Mouse (Mus musculus) thymus, adult 2 months (tissue): ENCODE data around the gene Gins1. TPM values are rescaled to one million over a fixed set of nuclear protein-coding genes. Genes with fewer than 3 reads are reported as not detected.

Source experiments
- DNase-seq: peaks from one replicate; pipeline ENCODE4 v3.0.0; 2021
- H3K27ac ChIP-seq: fragments of 200-500 bp; 2 replicates; pipeline ENCODE4 v1.5.1; 2012; ENCODE audit warnings: low read length, control low read depth; ENCODE audit not compliant: control insufficient read depth, insufficient read depth
- H3K27me3 ChIP-seq: fragments of 200-500 bp; 2 replicates; pipeline ENCODE4 v1.6.1; 2012; ENCODE audit warnings: mild to moderate bottlenecking, low read length, moderate library complexity, mixed read lengths; ENCODE audit not compliant: control insufficient read depth, insufficient read depth
- H3K36me3 ChIP-seq: fragments of 200-500 bp; 2 replicates; pipeline ENCODE4 v1.6.1; 2012; ENCODE audit warnings: mild to moderate bottlenecking, low read length, moderate library complexity; ENCODE audit not compliant: control insufficient read depth, insufficient read depth
- H3K4me1 ChIP-seq: fragments of 200-500 bp; replicated peaks from 2 replicates; pipeline ENCODE4 v1.6.1; 2012; ENCODE audit warnings: low read length; ENCODE audit not compliant: control insufficient read depth, insufficient read depth
- H3K4me3 ChIP-seq: fragments of 200-500 bp; 2 replicates; pipeline ENCODE4 v1.5.1; 2012; ENCODE audit warnings: mild to moderate bottlenecking, low read length, control low read depth, moderate library complexity; ENCODE audit not compliant: control insufficient read depth, insufficient read depth
- CTCF ChIP-seq: fragments of 200-500 bp; IDR thresholded peaks from 2 replicates; pipeline ENCODE4 v1.5.1; 2012; ENCODE audit warnings: mild to moderate bottlenecking, control low read depth, low read length, moderate library complexity, borderline replicate concordance; ENCODE audit not compliant: control insufficient read depth, poor library complexity, insufficient read depth; ENCODE audit errors: extremely low read depth
- POLR2A ChIP-seq: fragments of 200-500 bp; IDR thresholded peaks from 2 replicates; pipeline ENCODE4 v1.6.1; 2012; ENCODE audit warnings: mild to moderate bottlenecking, low read length, control low read depth, moderate library complexity; ENCODE audit not compliant: control insufficient read depth, poor library complexity, insufficient read depth; ENCODE audit errors: extremely low read depth
- WGBS: fragments of 180-500 bp; shearing (Covaris S2); methylation state at CpG from one replicate; pipeline ENCODE4 v1.1.7; 2018; 5-methylcytosine and 5-hydroxymethylcytosine counted together
- polyA plus RNA-seq: library from polyadenylated mRNA; depleted of rRNA; stranded (reverse); fragments of >200 nt; gene quantifications from 2 replicates; pipeline ENCODE4 v1.2.3, GENCODE M21; 2012

Gene Gins1
- polyA plus RNA-seq, 1 experiment: 10.8 TPM

- no peaks in the 10 kb centered on the region for H3K36me3 ChIP-seq
- TF ChIP-seq POLR2A: no peak
- TF ChIP-seq CTCF: no peak
- H3K4me3 ChIP-seq: no peak overlapping the region
- H3K4me1 ChIP-seq: no peaks in the 10 kb centered on the region
- 98% methylated on average over 1 of the region's 1 CpGs for WGBS
- no peak overlapping the region for H3K27ac ChIP-seq
- no peak for DNase-seq
- no peaks in the 10 kb centered on the region for H3K27me3 ChIP-seq
Observed at GRCm38 (mm10) chr2:150875226-150875625, 30.0 kb upstream of the Gins1 start.

GRCm38 (mm10) chr2:150877561-150877960, 27.6 kb upstream of the Gins1 start:
- H3K4me1 ChIP-seq: no peaks in the 10 kb centered on the region
- H3K4me3 ChIP-seq: no peak overlapping the region
- TF ChIP-seq POLR2A (no peak), CTCF (no peak)
- 95% methylated on average over 4 of the region's 4 CpGs for WGBS
- no peaks in the 10 kb centered on the region for H3K27me3 ChIP-seq
- H3K27ac ChIP-seq: no peak overlapping the region
- no peaks in the 10 kb centered on the region for H3K36me3 ChIP-seq
- no peak for DNase-seq

GRCm38 (mm10) chr2:150884075-150884778, 21.0 kb upstream of the Gins1 start:
- WGBS: 97% methylated on average over 8 of the region's 8 CpGs
- TF ChIP-seq POLR2A (no peak), CTCF (no peak)
- H3K27me3 ChIP-seq: no peaks in the 10 kb centered on the region
- no peaks in the 10 kb centered on the region for H3K4me1 ChIP-seq
- no peak overlapping the region for H3K27ac ChIP-seq
- no peak for DNase-seq
- H3K4me3 ChIP-seq: no peak overlapping the region
- no peaks in the 10 kb centered on the region for H3K36me3 ChIP-seq

GRCm38 (mm10) chr2:150884779-150885110, 20.5 kb upstream of the Gins1 start:
- WGBS: 100% methylated on average over 1 of the region's 1 CpGs
- no peak for TF ChIP-seq POLR2A
- no peak for TF ChIP-seq CTCF
- Histone ChIP-seq H3K27ac (no peak overlapping the region), H3K4me1 (no peaks in the 10 kb centered on the region), H3K36me3 (no peaks in the 10 kb centered on the region), H3K4me3 (no peak overlapping the region), H3K27me3 (no peaks in the 10 kb centered on the region)
- DNase-seq: no peak

GRCm38 (mm10) chr2:150885814-150886213, 19.4 kb upstream of the Gins1 start:
- H3K4me1 ChIP-seq: no peaks in the 10 kb centered on the region
- TF ChIP-seq POLR2A (no peak), CTCF (no peak)
- 93% methylated on average over 1 of the region's 1 CpGs for WGBS
- no peak overlapping the region for H3K27ac ChIP-seq
- no peaks in the 10 kb centered on the region for H3K27me3 ChIP-seq
- H3K36me3 ChIP-seq: no peaks in the 10 kb centered on the region
- H3K4me3 ChIP-seq: no peak overlapping the region
- no peak for DNase-seq

GRCm38 (mm10) chr2:150886315-150886714, 18.9 kb upstream of the Gins1 start:
- Histone ChIP-seq H3K4me1 (no peaks in the 10 kb centered on the region), H3K36me3 (no peaks in the 10 kb centered on the region), H3K27me3 (no peaks in the 10 kb centered on the region), H3K4me3 (no peak overlapping the region), H3K27ac (no peak overlapping the region)
- TF ChIP-seq POLR2A (no peak), CTCF (no peak)
- DNase-seq: no peak

GRCm38 (mm10) chr2:150887370-150887769, 17.8 kb upstream of the Gins1 start:
- H3K27ac ChIP-seq: no peak overlapping the region
- no peak for DNase-seq
- no peak for TF ChIP-seq POLR2A
- no peak for TF ChIP-seq CTCF
- WGBS: 92% methylated on average over 2 of the region's 2 CpGs
- H3K27me3 ChIP-seq: no peaks in the 10 kb centered on the region
- no peak overlapping the region for H3K4me3 ChIP-seq
- H3K4me1 ChIP-seq: no peaks in the 10 kb centered on the region
- no peaks in the 10 kb centered on the region for H3K36me3 ChIP-seq
